Mouse (Mus musculus): ENCODE data around the gene Tmem190.

GRCm38 (mm10) chr7:4741672-4742481 is 40.9 kb upstream of the Tmem190 start:
- TF ChIP-seq POLR2A (IDR thresholded peaks at IDR 0.05; ENCODE audit: extremely low read depth, insufficient read depth, low read length) (no peak), CTCF (IDR thresholded peaks at IDR 0.05; ENCODE audit: extremely low read depth, insufficient read depth, low read length) (no peak)
